Mouse (Mus musculus) lung, postnatal 14 days (tissue): ENCODE measurements around the gene Ankle1.

ENCODE experiments used
- DNase-seq: peaks from one replicate; pipeline ENCODE4 v3.0.0; 2021

Ankle1 gene

DNA sequence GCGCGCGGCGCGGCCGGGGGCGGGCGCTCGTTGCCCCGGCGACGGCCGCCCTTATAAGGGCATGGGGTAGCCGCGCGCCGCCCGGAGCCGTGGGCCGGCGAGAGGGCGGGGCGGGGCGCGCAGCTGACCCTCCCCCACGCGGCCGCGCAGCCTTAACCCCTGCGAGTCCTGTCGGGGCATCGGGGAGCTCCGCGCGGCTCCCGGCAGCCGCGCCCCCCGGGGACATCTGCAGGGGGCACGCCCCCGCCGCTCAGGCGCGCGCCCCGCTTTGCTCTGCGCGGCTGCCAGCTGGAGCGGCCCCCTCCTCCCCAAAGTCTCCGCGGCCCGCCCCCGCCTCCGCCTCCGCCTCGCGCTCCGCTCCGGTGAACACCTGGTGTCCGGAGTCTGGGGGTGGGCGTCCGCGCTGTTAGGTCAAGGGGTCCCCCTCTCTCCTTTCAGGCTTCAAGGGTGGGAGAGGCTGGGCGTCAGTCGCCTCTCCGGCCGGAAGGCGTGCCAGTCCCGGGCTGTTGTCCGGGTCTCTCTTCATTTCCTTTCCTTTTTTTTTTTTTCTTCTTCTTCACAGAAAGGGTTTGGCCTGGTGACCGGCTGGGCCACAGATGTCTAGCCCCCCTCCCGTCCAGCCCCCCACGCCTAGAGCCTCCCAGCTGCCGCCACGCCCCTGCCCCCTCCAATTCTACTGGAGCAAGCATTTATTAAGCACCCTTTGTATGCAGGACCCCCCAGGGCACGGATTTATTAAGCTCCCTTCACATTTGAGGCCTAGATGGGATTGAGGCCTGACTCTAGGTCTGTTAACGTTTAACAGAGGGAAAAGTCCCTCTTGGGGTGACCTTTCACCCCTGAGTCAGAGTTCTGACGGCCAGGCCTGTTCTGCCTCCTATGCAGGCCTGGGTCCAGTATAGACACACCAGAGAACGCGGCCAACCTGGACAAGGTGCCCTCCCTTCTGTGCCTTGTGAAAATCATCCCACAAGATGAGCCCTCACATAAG, 23.5 kb upstream of the Ankle1 start:
- DNase-seq = peak; percentile 89

DNA sequence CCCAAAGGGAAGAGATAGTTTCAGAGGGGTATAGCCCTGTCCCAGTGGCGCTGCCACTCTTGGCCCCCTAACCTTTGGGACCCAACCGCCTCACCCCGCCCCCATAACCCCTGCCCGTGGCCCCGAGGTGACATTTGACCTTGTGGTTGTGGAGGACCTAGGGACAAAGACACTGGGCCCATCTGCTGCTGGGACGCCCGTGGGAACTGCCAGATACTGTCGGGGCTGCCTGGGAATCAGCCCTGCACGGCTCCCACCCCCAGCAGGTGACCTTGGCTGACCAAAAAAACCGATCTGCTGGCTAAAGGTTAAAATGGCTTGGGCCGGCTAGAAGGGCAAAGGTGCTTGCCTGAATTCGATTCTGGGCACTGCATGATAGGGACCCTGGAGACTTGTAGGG, 22.4 kb upstream of the Ankle1 start:
- DNase-seq = no peak

DNA sequence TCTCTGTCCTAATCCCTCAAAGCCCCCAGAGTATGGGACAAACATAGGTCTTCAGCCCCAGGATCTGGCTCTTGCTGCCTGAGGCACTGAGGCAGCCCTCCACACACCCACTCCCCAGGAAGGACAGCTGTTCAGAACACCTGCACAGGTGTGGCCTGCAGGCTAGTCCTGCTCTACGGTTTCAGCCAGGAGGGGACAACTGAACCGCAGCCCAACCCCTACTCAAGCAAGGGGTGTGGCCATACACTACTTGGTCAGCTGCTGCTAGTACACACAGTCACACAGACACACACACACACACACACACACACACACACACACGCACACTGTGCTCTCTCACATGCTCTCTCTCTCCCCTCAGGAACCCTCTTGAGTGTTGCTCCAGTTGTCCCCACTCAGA, 21.9 kb upstream of the Ankle1 start:
- DNase-seq = no peak

DNA sequence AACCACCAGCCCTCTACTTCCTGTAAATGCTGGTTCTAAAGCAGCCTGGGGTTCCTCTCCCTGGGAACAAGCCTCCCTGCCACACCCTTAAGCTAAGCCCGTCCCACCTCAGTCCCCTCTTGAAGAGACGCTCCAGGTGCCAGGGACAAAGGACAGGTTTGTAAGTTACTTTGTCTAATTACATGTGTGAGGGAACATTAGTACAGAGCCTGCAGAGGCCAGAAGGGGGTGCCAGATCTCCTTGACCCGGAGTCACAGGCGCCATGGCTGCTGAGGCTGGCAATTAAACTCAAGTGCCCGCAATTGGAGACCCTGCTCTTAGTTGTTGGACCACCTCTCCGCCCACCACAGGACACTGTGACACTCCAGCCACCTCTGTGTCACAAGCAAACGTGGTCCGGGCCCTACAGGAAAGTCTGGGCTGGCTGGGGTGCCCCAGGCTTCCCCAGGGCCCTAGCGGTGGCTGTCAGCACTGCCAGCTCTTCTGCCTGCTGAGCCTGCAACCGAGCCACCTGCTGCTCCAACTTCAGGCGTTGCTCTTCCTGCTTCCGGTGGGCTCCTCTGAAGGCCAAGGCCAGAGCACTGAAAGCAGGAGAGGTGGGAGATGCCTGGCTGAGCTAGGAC, 20.5 kb upstream of the Ankle1 start:
- no peak for DNase-seq

DNA sequence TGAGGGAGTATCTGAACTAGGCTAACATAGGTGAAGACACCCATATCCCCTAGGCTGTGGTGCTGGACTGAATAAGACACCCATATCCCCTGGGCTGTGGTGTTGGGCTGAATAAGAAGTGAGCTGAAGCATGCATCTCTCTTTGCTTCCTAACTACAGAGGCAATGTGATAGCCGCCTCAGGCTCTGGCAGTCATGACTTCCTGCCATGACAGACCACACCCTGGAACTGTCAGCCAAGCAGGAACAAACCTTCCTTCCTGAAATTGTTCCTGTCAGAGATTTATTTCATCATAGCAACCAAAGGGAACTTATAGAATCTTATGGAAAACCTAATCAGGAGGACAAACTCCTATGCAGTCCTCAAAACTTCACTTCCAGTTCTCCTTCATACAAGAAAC, 17.5 kb upstream of the Ankle1 start:
- no peak for DNase-seq

DNA sequence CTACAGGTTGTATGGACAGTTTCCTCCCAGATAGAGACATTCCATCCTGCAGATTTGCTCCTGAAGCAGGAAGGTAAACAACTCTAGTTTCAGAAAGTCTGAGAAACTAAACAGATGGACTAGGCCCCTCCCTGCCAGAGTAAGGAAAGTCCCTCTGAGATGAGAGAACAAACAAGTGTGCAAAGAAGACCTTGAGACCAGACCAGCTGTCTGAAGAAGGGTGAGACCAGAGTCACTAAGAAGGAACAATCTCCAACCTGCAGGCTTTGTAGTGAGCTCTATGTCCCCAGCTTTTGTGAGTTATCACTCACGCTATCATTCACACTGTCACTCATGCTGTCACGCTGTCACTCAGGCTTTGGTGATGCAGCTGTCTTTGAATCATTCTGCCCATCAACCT, 14.1 kb upstream of the Ankle1 start:
- DNase-seq = no peak

DNA sequence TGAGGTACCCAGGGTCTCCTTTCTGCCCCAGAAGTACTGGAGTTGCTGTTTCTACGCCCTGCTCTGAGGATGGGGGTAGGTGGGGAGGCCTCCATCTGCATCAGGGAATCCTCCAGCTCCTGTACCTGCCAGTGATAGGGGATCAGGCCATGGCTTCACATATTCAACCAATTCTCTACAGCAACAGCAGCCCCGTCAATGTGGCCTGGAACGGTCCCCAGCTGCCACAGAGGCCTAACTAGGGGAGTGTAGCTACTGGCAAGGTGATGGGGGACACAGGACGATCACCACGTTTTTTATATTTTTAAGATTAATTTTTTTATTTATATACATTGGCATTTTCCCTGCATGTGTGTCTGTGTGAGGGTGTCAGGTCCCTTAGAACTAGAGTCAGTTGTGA, 13.4 kb upstream of the Ankle1 start:
- no peak for DNase-seq

DNA sequence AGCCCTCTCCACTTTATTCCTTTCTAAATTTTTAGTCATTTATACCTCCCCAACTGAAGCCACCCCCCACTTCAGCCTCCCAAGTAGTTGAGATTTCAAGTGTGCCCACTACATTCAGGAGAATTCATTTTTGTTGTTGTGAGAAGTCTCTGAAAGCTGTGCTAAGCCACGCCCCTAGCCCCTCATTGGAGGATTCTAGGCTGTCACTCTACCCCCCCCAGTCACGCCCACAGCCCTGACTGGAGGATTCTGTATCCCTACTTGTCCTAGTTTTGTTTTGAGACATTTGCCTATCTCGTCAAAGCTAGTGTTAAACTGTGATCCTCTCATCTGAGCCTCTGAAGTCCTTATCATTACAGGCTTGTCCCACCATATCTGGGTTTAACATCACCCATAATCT, 12.9 kb upstream of the Ankle1 start:
- DNase-seq = peak; percentile 61

DNA sequence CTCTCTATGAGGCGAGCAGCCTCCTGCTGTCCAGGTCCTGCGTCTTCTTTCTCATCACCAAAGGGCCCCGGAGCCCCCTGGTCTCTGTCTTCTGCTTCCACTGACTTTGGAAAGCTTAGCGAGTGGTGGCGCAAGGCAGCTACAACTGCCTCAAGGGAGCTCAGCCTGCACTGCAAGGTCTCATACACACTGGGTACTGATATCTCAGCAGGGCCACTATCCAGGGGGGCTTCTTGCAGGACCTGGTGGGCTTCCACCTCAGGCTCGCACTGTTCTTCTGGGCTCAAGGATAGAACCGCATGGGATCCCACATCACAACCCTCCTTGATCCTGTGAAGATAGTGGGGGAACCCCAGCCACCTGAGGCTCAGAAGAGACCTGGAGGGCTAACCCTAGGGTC, 11.3 kb upstream of the Ankle1 start:
- DNase-seq = no peak

DNA sequence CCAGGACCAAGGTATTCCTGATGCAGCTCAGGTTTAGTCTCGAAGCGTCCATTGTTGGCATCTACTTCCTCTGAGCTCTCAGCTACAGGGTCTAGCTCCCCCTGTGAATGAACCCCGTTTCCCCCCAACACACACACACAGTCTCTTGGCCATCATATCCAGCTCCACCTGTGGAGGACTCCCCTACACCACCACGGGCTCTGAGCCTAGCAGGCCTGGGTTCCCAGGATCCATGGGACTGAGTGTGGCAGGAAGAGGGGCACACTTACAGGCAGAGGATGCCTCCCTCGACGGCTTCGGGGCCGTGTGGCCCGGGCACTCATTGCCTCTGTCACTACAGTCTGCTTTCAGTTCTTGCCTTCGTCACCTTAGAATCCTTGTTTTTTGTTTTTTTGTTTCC, 10.7 kb upstream of the Ankle1 start:
- DNase-seq = no peak

DNA sequence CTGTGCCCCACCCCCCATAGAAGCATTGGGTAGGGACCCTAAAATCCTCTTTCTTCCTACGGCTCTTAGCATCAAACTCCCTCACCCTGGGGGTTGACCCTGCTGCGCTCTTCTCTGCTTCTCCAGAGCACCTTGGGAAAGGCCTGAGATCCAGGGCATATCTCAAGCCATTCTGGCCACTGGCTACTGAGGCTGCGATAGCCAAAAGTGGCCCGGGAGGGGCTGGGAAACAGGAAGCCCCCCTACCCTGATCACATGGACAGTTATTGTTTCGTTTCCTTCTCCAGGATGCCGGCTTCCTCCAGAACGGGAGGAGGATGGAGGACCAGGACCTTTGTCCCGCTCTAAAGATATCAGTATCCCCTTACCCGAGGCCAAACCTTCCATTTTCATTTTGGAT, 10.2 kb upstream of the Ankle1 start, which contains the start of gene Ushbp1:
TSS of gene Ushbp1 (minus strand) at position 174 of the 400 bp plus-strand sequence.
- peak; percentile 58 for DNase-seq

DNA sequence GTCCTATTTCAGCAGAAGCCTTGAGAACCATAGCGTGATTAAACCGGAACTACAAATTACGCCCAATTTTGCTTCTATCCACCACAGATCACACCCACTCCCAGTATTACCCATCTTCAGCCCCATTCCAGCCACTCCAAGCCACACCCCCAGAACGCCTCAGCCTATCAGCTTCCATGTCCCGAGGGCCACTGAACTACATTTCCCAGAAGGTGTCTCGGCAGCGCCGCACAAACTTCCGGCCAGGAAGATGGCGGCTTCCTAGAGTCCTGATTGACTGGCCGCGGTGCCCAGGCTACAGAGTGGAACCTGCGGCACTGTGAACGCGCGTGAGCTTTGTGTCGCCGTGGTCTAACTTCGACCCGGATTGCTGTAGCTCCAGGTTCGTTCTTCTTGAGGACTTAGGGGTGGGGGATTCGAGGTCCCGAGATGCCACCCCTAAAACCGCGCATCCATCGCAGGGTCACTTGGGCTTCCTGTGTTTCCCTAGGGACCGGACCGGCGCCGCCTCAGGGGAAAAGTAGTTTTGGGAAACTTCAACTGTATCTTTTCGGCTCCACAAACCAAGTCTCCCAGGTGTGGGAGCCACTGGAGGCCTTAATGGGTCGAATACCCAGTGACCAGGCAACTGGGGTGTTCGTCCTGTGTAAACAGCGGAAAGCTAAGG, 9.0 kb upstream of the Ankle1 start, which contains the start of gene Babam1:
TSS of gene Babam1 (plus strand) at position 223 of the 667 bp plus-strand sequence.
- peak; percentile 91 for DNase-seq

DNA sequence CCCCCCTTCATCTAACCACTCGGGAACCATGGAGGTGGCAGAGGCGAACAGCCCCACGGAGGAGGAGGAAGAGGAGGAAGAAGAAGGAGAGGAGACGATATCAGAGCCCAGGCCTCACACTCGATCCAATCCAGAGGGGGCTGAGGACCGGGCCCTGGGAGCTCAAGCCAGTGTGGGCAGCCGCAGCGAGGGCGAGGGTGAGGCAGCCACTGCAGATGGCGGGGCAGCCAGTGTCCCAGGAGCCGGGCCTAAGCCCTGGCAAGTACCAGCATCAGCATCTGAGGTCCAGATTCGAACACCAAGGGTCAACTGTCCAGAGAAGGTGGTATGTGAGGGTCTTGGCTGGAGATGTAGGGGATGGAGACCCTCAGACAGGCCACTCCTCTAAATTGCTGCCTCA, 8.1 kb upstream of the Ankle1 start:
- DNase-seq = no peak

DNA sequence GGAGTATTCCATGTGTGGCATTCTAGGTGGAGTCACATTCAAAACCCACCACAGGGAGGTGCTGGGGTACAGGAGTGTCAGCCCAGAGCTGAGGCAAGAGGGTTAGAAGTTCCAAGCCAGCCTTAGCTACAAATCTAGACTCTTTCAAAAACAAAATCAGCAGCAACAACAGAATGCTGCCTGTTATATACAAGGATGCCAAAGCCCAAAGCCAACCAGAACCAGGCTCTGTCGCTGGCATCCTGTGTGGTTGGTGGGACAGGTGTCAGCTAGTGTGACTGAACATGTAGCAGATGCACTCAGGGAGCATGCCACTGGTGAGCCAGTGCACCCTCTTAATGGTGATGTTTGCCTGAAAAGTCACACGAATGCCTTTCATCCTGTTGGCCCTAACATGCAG, 5.0 kb upstream of the Ankle1 start:
- DNase-seq = no peak

DNA sequence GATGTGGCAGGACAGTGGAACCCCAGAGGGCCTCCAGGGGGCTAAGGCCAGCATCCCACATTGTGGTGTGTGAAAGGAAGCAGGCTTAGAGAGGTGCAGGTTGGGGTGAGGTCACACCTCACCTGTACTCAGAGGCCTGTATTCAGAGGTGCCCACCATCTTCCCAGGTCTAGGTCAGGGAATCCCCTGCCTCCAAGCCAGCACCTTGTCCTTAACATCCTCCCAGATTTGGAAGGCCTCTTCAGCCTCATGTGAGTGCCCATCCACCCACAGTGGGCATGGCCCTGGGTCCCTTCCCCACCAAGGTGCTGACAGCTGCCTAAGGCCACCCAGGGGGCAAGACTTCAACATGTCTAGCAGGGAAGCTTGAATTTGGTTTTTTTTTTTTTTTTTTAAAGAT, 4.4 kb upstream of the Ankle1 start:
- DNase-seq = no peak

DNA sequence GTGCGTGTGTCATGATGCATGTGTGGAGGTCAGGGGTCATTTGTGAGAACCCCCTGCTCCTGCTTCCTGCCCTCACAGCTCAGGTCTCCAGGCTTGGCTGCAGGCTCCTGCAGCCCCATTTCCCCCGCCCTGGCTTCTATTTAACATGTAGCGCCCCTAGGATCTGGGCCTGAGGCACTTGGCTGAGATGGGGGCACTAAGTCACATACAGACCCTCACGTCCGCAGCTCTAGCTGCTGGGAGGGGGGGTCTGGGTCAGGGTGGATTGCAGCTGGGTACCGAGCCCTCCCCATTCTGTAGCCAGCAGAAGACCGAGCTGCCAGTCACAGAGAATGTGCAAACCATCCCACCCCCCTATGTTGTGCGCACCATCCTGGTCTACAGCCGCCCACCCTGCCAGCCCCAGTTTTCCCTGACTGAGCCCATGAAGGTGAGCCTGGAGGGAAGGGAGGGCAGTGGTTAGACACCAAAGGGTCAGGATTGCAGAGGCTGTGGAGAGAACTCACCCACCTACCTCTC, 3.3 kb upstream of the Ankle1 start:
- no peak for DNase-seq

DNA sequence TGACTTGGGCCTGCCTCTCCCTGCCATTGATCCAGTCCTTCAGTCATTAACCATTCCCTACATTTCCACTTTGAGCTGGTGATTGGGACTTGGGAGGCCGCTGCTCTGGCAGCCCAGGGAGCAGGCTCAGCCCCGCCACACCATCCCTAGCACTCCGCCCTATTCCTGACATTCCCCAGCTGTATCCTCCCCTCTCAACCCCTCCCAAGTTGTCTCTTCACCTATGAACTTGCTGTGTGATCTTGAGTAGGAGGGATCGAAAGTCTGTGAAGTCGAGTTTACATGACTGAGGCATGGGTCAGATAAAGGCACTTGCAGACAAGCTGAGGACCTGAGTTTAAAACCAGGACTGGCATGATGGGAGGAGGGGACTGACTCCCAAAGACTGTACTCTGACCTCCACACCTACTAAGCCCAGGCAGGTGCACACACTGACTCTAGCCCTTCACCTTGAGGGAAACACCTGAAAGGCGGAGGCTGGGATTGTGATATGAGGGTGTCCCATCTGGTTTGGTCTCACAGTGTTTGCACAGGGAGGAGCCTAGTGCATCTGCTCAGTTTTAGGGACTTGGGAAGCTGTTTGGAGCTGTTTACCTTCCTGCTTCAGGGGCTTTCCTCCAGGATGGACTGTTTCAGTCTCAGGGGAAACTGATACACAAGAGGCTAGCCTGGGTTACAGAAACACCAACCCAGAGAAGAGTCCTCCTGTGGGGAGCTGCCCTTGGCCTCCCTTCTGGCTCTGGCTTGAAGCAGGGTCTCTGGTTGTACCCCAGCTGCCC, 2.5 kb upstream of the Ankle1 start:
- no peak for DNase-seq

DNA sequence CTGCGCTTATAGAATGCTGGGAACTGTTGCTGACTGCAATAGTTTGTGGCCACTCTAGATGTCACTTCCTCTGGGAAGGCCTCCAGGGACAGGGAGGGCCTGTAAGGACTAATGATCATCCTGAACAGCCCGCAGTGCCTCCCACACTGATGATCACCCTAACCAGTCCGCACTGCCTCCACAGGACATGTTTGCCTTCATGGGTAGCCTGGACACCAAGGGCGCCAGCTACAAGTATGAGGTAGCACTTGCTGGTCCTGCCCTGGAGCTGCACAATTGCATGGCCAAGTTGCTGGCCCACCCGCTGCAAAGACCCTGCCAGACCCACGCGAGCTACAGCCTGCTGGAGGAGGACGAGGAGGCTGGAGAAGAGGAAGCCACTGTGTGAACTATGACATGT, 1.8 kb upstream of the Ankle1 start:
- no peak for DNase-seq

DNA sequence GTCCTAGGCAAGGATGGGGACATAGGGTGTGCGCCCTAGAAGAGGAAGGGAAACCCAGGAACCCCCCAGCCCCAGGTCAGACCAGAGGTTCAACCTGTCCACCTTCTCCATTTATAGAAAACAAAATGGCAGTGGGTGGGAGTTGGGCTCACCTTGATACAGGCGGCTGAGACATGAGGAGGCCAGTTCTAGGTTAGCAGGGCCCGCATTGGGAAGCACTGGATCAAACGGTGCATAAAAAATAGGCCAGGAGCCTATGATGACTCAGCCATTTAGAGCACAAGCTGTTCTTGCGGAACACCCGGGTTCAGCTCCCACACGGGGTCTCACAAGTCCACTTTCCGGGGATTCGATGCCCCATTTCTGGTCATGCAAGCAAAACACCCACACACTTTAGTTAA, 859 bp upstream of the Ankle1 start:
- no peak for DNase-seq

DNA sequence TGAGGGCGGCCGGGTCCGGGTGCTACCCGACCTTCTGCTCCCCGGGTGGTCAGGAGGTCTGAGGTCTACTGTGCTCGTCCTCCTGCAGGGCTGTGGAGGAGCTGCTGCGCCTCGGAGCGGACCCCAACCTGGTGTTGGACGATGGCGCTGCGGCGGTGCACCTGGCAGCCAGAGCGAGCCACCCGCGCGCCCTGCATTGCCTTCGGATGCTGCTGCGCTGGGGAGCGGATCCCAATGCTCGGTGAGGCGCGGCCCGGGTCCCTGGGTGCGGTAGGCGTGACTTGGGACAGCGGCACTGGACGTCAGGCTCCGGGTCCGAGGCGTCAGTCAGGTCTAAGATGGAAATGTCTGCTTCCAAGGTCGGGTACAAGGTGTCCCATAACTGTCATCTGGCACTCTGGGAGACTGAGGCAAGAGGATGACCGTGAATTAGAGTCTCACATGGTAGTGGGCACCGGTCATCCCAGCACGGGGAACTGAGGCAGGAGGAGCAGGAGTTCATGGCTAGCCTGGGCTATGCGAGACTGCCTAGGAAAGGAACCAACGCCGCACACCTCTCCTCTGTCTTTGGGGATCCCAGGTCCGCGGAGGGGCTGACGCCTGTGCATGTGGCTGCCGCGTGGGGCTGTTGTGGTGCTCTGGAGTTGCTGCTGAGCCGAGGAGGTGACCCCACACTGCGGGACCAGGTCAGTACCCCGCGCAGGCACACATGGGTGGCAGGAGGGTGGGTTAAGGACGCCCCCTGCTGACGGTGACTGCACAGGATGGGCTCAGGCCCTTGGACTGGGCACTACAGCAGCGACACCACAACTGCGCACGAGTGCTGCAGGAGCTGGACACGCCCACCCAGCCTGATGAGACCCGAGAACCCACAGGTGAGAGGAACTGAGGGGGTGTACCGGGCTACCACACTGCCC, 547 bp downstream of the Ankle1 start:
- DNase-seq = peak; percentile 81

DNA sequence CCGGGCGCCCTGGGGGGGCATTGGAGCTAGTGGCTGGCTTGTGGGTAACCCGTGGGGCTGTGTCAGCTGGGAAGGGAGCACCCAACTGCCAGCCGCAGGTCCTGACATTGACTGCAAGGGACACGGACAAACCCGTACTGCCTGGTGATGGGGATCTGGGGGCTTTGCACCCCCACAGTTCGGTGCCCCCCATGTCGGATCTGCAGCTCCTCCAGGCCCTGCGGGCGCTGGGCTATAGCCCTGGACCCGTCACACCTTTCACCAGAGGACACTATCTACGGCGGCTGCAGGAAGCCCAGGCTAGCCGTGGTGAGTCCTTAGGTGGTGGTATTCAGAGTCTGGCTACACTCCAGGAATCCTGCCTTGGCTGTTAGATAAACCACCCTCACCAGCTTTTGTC, 1.6 kb downstream of the Ankle1 start:
- DNase-seq = no peak

DNA sequence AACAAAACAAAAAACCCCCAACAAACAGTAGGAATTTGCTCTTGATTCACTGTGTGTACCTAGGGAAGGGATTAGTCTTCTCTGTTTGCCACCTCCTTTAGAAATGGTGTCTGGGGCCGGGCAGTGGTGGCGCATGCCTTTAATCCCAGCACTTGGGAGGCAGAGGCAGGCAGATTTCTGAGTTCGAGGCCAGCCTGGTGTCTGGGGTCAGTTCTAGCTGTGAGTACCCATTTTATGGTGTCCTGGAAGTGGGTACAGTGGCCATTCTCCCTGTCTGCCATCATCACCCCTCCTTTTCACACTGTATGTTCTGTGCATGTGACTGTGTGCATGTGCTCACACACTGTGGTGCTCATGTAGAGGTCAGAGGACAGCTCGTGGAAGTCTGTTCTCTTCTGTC, 2.4 kb downstream of the Ankle1 start:
- DNase-seq = no peak
